Mouse (Mus musculus) MEL (cell line): Measurements from ENCODE around the gene Golga3. TPM values are rescaled to one million over a fixed set of nuclear protein-coding genes. Genes with fewer than 3 reads are reported as not detected.
A peak's percentile ranks its signal among the peaks of the same experiment; 100 is the strongest.

Experiments used
- DNase-seq: peaks from one replicate; pipeline ENCODE4 v3.0.0; 2011; ENCODE audit warnings: low read depth, low spot score
- H3K27ac ChIP-seq: 2 replicates; pipeline ENCODE4 v1.5.1; 2012; ENCODE audit warnings: low read depth, mild to moderate bottlenecking, control low read depth, low read length, moderate library complexity; ENCODE audit not compliant: control insufficient read depth
- H3K27me3 ChIP-seq, 2 experiments: fragments of 150-350 bp in 1 of 2; sonication (generic) in 1 of 2; 2 replicates each; pipeline ENCODE4 v1.6.1; 2012; ENCODE audit warnings: low read length in 2 of 2, mild to moderate bottlenecking in 2 of 2, improper control_type of control experiment in 1 of 2, moderate library complexity in 1 of 2; ENCODE audit not compliant: insufficient read depth in 2 of 2, control insufficient read depth in 1 of 2
- H3K36me3 ChIP-seq, 2 experiments: 2 replicates each; pipeline ENCODE4 v1.6.1; 2012 to 2014; ENCODE audit warnings: low read length in 2 of 2, improper control_type of control experiment in 1 of 2, inconsistent platforms in 1 of 2, mild to moderate bottlenecking in 1 of 2; ENCODE audit not compliant: insufficient read depth in 2 of 2, control insufficient read depth in 1 of 2
- H3K4me1 ChIP-seq, 2 experiments: fragments of 150-350 bp in 1 of 2; sonication (generic) in 1 of 2; 2 replicates each; pipeline ENCODE4 v1.6.1; 2012; ENCODE audit warnings: low read length in 2 of 2, improper control_type of control experiment in 1 of 2, mild to moderate bottlenecking in 1 of 2; ENCODE audit not compliant: insufficient read depth in 2 of 2, control insufficient read depth in 1 of 2
- H3K4me3 ChIP-seq, 2 experiments: fragments of 150-350 bp in 1 of 2; sonication (generic) in 1 of 2; 2 replicates each; pipeline ENCODE4 v1.5.1; 2012; ENCODE audit warnings: low read depth in 2 of 2, low read length in 2 of 2, mild to moderate bottlenecking in 2 of 2, moderate library complexity in 2 of 2, control low read depth in 1 of 2, improper control_type of control experiment in 1 of 2; ENCODE audit not compliant: control insufficient read depth in 1 of 2, insufficient read depth in 1 of 2
- H3K79me2 ChIP-seq: 2 replicates; pipeline ENCODE4 v1.6.1; 2012; ENCODE audit warnings: mild to moderate bottlenecking, low read length, moderate library complexity; ENCODE audit not compliant: control insufficient read depth, poor library complexity, insufficient read depth
- H3K9ac ChIP-seq: 2 replicates; pipeline ENCODE4 v1.6.1; 2012; ENCODE audit warnings: low read depth, mild to moderate bottlenecking, control low read depth, low read length, moderate library complexity; ENCODE audit not compliant: control insufficient read depth, poor library complexity, severe bottlenecking
- H3K9me3 ChIP-seq: fragments of 150-350 bp; sonication (generic); replicated peaks from 2 replicates; pipeline ENCODE4 v1.6.1; 2012; ENCODE audit warnings: mild to moderate bottlenecking, low read length, improper control_type of control experiment, moderate library complexity; ENCODE audit not compliant: insufficient read depth
- BHLHE40 ChIP-seq: IDR thresholded peaks from 2 replicates; pipeline ENCODE4 v1.6.1; 2012; ENCODE audit warnings: low read depth, mild to moderate bottlenecking, inconsistent platforms, low read length, improper control_type of control experiment, borderline replicate concordance
- CHD1 ChIP-seq: IDR thresholded peaks from 2 replicates; pipeline ENCODE4 v1.6.1; 2012; ENCODE audit warnings: low read depth, mild to moderate bottlenecking, inconsistent platforms, low read length, improper control_type of control experiment
- CHD2 ChIP-seq: IDR thresholded peaks from 2 replicates; pipeline ENCODE4 v1.6.1; 2011; ENCODE audit warnings: low read length, improper control_type of control experiment
- E2F4 ChIP-seq: IDR thresholded peaks from 2 replicates; pipeline ENCODE4 v1.6.1; 2011; ENCODE audit warnings: low read depth, low read length, improper control_type of control experiment, borderline replicate concordance
- ELF1 ChIP-seq: IDR thresholded peaks from 2 replicates; pipeline ENCODE4 v1.6.1; 2014; ENCODE audit warnings: low read depth, mild to moderate bottlenecking, inconsistent platforms, low read length, improper control_type of control experiment, moderate library complexity
- EP300 ChIP-seq, 2 experiments: IDR thresholded peaks; 2 replicates each; pipeline ENCODE4 v1.6.1; 2011; ENCODE audit warnings: improper control_type of control experiment in 2 of 2, low read length in 2 of 2, low read depth in 1 of 2, mild to moderate bottlenecking in 1 of 2
- ETS1 ChIP-seq: IDR thresholded peaks from 2 replicates; pipeline ENCODE4 v1.6.1; 2012; ENCODE audit warnings: low read depth, mild to moderate bottlenecking, inconsistent platforms, low read length, improper control_type of control experiment, moderate library complexity
- GABPA ChIP-seq: IDR thresholded peaks from 2 replicates; pipeline ENCODE4 v1.6.1; 2012; ENCODE audit warnings: low read depth, mild to moderate bottlenecking, inconsistent platforms, low read length, improper control_type of control experiment, moderate library complexity
- GATA1 ChIP-seq: IDR thresholded peaks from 2 replicates; pipeline ENCODE4 v1.6.1; 2011; ENCODE audit warnings: low read depth, low read length, improper control_type of control experiment
- HCFC1 ChIP-seq: IDR thresholded peaks from 2 replicates; pipeline ENCODE4 v1.6.1; 2012; ENCODE audit warnings: low read depth, mild to moderate bottlenecking, inconsistent platforms, low read length, improper control_type of control experiment, moderate library complexity
- JUND ChIP-seq: IDR thresholded peaks from 2 replicates; pipeline ENCODE4 v1.6.1; 2011; ENCODE audit warnings: low read depth, mild to moderate bottlenecking, improper control_type of control experiment, low read length
- KAT2A ChIP-seq: conservative IDR thresholded peaks from 2 replicates; pipeline ENCODE4 v1.6.1; 2012; ENCODE audit warnings: low read depth, low read length, improper control_type of control experiment, inconsistent platforms
- MAFK ChIP-seq: IDR thresholded peaks from 2 replicates; pipeline ENCODE4 v1.6.1; 2011; ENCODE audit warnings: low read depth, mild to moderate bottlenecking, low read length, improper control_type of control experiment, borderline replicate concordance
- MAX ChIP-seq: IDR thresholded peaks from 2 replicates; pipeline ENCODE4 v1.6.1; 2011; ENCODE audit warnings: low read length, improper control_type of control experiment
- MAZ ChIP-seq: IDR thresholded peaks from 2 replicates; pipeline ENCODE4 v1.6.1; 2012; ENCODE audit warnings: low read depth, mild to moderate bottlenecking, inconsistent platforms, low read length, improper control_type of control experiment
- MEF2A ChIP-seq: IDR thresholded peaks from 2 replicates; pipeline ENCODE4 v1.6.1; 2014; ENCODE audit warnings: low read depth, mild to moderate bottlenecking, inconsistent platforms, low read length, improper control_type of control experiment; ENCODE audit not compliant: poor library complexity, insufficient replicate concordance, severe bottlenecking; ENCODE audit errors: extremely low read depth
- MXI1 ChIP-seq: IDR thresholded peaks from 2 replicates; pipeline ENCODE4 v1.6.1; 2011; ENCODE audit warnings: mild to moderate bottlenecking, low read depth, low read length, improper control_type of control experiment
- MYB ChIP-seq: IDR thresholded peaks from 2 replicates; pipeline ENCODE4 v1.6.1; 2011; ENCODE audit warnings: mild to moderate bottlenecking, low read depth, low read length, improper control_type of control experiment
- MYC ChIP-seq: IDR thresholded peaks from 2 replicates; pipeline ENCODE4 v1.6.1; 2011; ENCODE audit warnings: low read depth, mild to moderate bottlenecking, low read length, improper control_type of control experiment, moderate library complexity
- NELFE ChIP-seq: IDR thresholded peaks from 2 replicates; pipeline ENCODE4 v1.6.1; 2011; ENCODE audit warnings: low read depth, low read length, improper control_type of control experiment
- NRF1 ChIP-seq: IDR thresholded peaks from 2 replicates; pipeline ENCODE4 v1.6.1; 2014; ENCODE audit warnings: low read depth, mild to moderate bottlenecking, inconsistent platforms, low read length, improper control_type of control experiment, moderate library complexity; ENCODE audit not compliant: poor library complexity, insufficient read depth, severe bottlenecking
- POLR2A ChIP-seq, 2 experiments: IDR thresholded peaks; 2 replicates each; pipeline ENCODE4 v1.6.1; 2011 to 2012; ENCODE audit warnings: low read length in 2 of 2, mild to moderate bottlenecking in 2 of 2, control low read depth in 1 of 2, improper control_type of control experiment in 1 of 2, low read depth in 1 of 2, moderate library complexity in 1 of 2; ENCODE audit not compliant: control insufficient read depth in 1 of 2, insufficient read depth in 1 of 2, poor library complexity in 1 of 2
- POLR2AphosphoS2 ChIP-seq: IDR thresholded peaks from 2 replicates; pipeline ENCODE4 v1.6.1; 2011; ENCODE audit warnings: low read length, improper control_type of control experiment
- POLR2AphosphoS5 ChIP-seq: IDR thresholded peaks from 2 replicates; pipeline ENCODE4 v1.6.1; 2012; ENCODE audit warnings: low read depth, borderline replicate concordance, mild to moderate bottlenecking, inconsistent platforms, low read length, moderate library complexity, mixed read lengths
- RAD21 ChIP-seq: IDR thresholded peaks from 2 replicates; pipeline ENCODE4 v1.6.1; 2011; ENCODE audit warnings: mild to moderate bottlenecking, low read depth, low read length, improper control_type of control experiment
- SIN3A ChIP-seq: IDR thresholded peaks from 2 replicates; pipeline ENCODE4 v1.6.1; 2012; ENCODE audit warnings: low read length, improper control_type of control experiment, inconsistent platforms
- SMC3 ChIP-seq: IDR thresholded peaks from 2 replicates; pipeline ENCODE4 v1.6.1; 2011; ENCODE audit warnings: low read depth, low read length, improper control_type of control experiment
- TAL1 ChIP-seq: IDR thresholded peaks from 2 replicates; pipeline ENCODE4 v1.6.1; 2012; ENCODE audit warnings: mild to moderate bottlenecking, inconsistent platforms, low read length, moderate library complexity, mixed read lengths
- TBP ChIP-seq: IDR thresholded peaks from 2 replicates; pipeline ENCODE4 v1.8.0; 2011; ENCODE audit warnings: low read depth, low read length, improper control_type of control experiment
- TCF12 ChIP-seq: IDR thresholded peaks from 2 replicates; pipeline ENCODE4 v1.6.1; 2014; ENCODE audit warnings: low read depth, mild to moderate bottlenecking, inconsistent platforms, low read length, improper control_type of control experiment, moderate library complexity
- USF1 ChIP-seq: IDR thresholded peaks from 2 replicates; pipeline ENCODE4 v1.6.1; 2014; ENCODE audit warnings: low read depth, mild to moderate bottlenecking, inconsistent platforms, low read length, improper control_type of control experiment, moderate library complexity
- USF2 ChIP-seq, 2 experiments: IDR thresholded peaks; 2 replicates each; pipeline ENCODE4 v1.6.1; 2011 to 2012; ENCODE audit warnings: improper control_type of control experiment in 2 of 2, low read length in 2 of 2, borderline replicate concordance in 1 of 2, inconsistent platforms in 1 of 2, low read depth in 1 of 2, mild to moderate bottlenecking in 1 of 2; ENCODE audit not compliant: insufficient read depth in 1 of 2
- ZKSCAN1 ChIP-seq: IDR thresholded peaks from 2 replicates; pipeline ENCODE4 v1.6.1; 2012; ENCODE audit warnings: low read depth, mild to moderate bottlenecking, inconsistent platforms, low read length, improper control_type of control experiment, moderate library complexity
- ZMIZ1 ChIP-seq: IDR thresholded peaks from 2 replicates; pipeline ENCODE4 v1.6.1; 2012; ENCODE audit warnings: low read depth, mild to moderate bottlenecking, inconsistent platforms, low read length, improper control_type of control experiment, moderate library complexity
- ZNF384 ChIP-seq: IDR thresholded peaks from 2 replicates; pipeline ENCODE4 v1.6.1; 2012; ENCODE audit warnings: low read depth, mild to moderate bottlenecking, inconsistent platforms, low read length, improper control_type of control experiment
- polyA plus RNA-seq, 2 experiments: library from polyadenylated mRNA; stranded (reverse) in 1 of 2; unstranded in 1 of 2; fragments of >175 nt in 1 of 2; fragments of >200 nt in 1 of 2; gene quantifications; 2 replicates each; pipeline versions ENCODE4 v1.2.1 to v1.2.4; 2012; ENCODE audit warnings: low replicate concordance in 2 of 2, low read depth in 1 of 2; ENCODE audit not compliant: insufficient read length in 2 of 2, insufficient read depth in 1 of 2, missing spikeins in 1 of 2
- total RNA-seq: library from RNA; depleted of rRNA; stranded (reverse); fragments of 300-350 nt; gene quantifications from 2 replicates; pipeline ENCODE4 v1.2.3, GENCODE M21; 2012; rRNA removed

Gene Golga3
- total RNA-seq, result 16.3 and 17.4 TPM in 2 replicates
- 10 to 100 TPM; 21.7 to 80.3 TPM for polyA plus RNA-seq

DNA sequence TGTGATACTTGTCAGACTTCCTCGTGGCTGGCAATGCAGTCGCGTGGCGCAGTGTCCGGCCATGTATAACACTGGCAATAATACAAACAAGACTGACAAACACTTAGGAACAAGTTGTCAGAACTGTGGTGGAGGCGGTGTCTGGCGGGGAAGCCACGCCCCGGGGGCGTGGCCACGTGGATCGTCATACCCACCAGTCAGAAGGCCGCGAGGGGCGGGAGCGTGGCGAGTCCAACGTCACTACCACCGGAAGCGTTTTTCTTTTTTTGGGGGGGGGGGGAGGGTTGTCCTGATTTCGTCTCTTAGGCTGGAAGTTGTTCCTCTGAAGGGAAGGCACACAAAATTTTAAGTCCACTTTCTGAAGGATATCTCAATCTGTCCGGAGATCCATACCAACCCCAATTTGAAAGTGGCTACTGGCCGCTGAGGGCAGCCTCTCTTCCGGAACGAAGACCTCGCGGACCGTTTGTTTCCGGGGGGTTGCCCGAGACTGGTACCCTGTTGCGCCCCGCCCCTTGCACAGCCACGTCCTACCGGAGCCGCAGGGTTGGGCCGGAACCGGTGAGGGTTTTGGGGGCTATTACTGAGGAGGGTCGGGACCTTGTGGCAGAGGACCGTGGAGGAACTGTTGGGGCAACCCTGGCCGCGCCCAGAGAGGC, at the start of gene Golga3:
Gene Golga3 (plus strand): TSS at position 340 of the 659 bp plus-strand sequence.
- Histone ChIP-seq H3K9me3 (no peaks in the 10 kb centered on the region), H3K4me1 (peaks cover 14 to 18% of the 10 kb centered on the region in 2 experiments), H3K9ac (peak within 1 kb of the TSS; percentile 79), H3K36me3 (peaks cover 0 to 10% of the 10 kb centered on the region in 2 experiments; a peak in 2 of 4 replicates), H3K27me3 (no peaks in the 10 kb centered on the region), H3K4me3 (peak within 1 kb of the TSS; percentile 71 to 78), H3K27ac (peak within 1 kb of the TSS; percentile 75), H3K79me2 (peaks cover 14% of the 10 kb centered on the region)
- TF ChIP-seq NRF1, result no peak
- no peak for TF ChIP-seq MAFK
- TF ChIP-seq BHLHE40, result no peak
- TF ChIP-seq CHD2, result peak; percentile 36; the same call in 1 of the 2 replicates
- TF ChIP-seq GATA1, result no peak
- no peak for TF ChIP-seq POLR2AphosphoS5
- TF ChIP-seq EP300 (IDR thresholded peaks at IDR 0.05; ENCODE audit: low read depth in 1 of 2, low read length in 2 of 2), result no peak
- no peak for TF ChIP-seq TAL1
- TF ChIP-seq E2F4, result 0 out of 2 replicates have a peak, but pooled peaks have one; percentile 74
- TF ChIP-seq JUND, result no peak
- TF ChIP-seq NELFE, result peak; percentile 71
- TF ChIP-seq MXI1, result peak; percentile 94
- peak; percentile 76 to 78; a peak in 3 of 4 replicates for TF ChIP-seq POLR2A (IDR thresholded peaks at IDR 0.05; ENCODE audit: control insufficient read depth in 1 of 2, insufficient read depth in 1 of 2, low read depth in 1 of 2, low read length in 2 of 2, poor library complexity in 1 of 2)
- TF ChIP-seq SIN3A, result peak; percentile 86
- peak; percentile 91 for TF ChIP-seq ZNF384
- TF ChIP-seq USF1, result peak; percentile 87
- TF ChIP-seq USF2 (IDR thresholded peaks at IDR 0.05; ENCODE audit: borderline replicate concordance in 1 of 2, insufficient read depth in 1 of 2, low read depth in 1 of 2, low read length in 2 of 2), result no peak
- no peak for TF ChIP-seq SMC3
- TF ChIP-seq ZKSCAN1, result 0 out of 2 replicates have a peak, but pooled peaks have one; percentile 51
- TF ChIP-seq KAT2A, result no peak; the same call in 1 of the 2 replicates
- TF ChIP-seq ELF1, result peak; percentile 60
- peak; percentile 18; the same call in 1 of the 2 replicates for TF ChIP-seq ETS1
- peak; percentile 79; the same call in 1 of the 2 replicates for TF ChIP-seq TBP
- peak; percentile 53; the same call in 1 of the 2 replicates for TF ChIP-seq TCF12
- peak; percentile 88 for TF ChIP-seq HCFC1
- TF ChIP-seq MYB, result no peak
- TF ChIP-seq MEF2A, result no peak
- no peak for TF ChIP-seq GABPA
- TF ChIP-seq MAX, result peak; percentile 85
- no peak for TF ChIP-seq RAD21
- peak; percentile 75 for TF ChIP-seq POLR2AphosphoS2
- TF ChIP-seq MAZ, result peak; percentile 92; the same call in 1 of the 2 replicates
- 0 out of 2 replicates have a peak, but pooled peaks have one; percentile 35 for TF ChIP-seq ZMIZ1
- TF ChIP-seq CHD1, result no peak
- TF ChIP-seq MYC, result peak; percentile 74
- DNase-seq, result peak; percentile 96
